Comparison of ENCODE assay signal across 8 mouse cellular contexts in the genomic region with DNA sequence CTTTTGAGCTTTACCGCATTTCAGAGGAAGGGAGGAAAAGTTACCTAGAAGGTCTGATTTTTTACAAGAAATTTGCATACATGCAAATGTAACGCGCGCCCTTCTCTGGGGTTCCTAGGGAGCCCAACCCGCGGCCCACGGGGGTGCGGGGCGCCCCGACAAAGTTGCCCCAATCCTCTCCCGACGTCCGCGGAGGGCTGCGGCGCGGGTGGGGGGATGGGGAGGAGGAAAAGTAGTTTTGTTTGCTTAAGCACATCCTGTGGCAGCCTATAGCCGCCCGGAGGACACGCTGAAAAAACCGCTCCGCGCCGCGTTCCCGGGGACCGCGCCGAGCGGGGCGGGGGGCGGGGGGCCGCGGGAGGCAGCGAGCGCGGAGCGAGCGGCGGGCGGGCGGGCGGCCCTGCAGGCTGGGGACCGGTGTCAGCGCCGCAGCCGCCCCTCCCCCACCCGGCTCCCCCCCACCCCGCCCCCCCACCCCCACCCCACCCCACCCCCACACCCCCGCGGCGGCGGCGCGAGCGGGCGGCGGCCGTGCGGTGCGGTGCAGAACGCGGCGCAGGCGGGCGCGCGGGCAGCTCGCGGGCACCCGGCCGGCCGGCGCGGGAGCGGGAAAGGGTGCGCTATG. TPM values are rescaled to one million over a fixed set of nuclear protein-coding genes. Genes with fewer than 3 reads are reported as not detected.
DNase-seq lines count a peak whose midpoint lies in the region; ATAC-seq lines count a peak whose summit lies in the region.

No protein-coding gene starts in this region.

- ATAC-seq in embryonic facial prominence, embryonic 12.5 days (ENCODE audit: insufficient number of reproducible peaks, insufficient read depth, low FRiP score, low TSS enrichment), result peak; percentile 12; the same call in 1 of the 2 replicates
- ATAC-seq in limb, embryonic 12.5 days (ENCODE audit: insufficient number of reproducible peaks, insufficient read depth, low FRiP score, low TSS enrichment, low read depth), result peak; percentile 33; the same call in 1 of the 2 replicates
- peak; percentile 40 for ATAC-seq in midbrain, embryonic 16.5 days
- ATAC-seq in monocyte, adult 5-6 weeks (replicated peaks; ENCODE audit: insufficient number of reproducible peaks, low FRiP score, low TSS enrichment, poor library complexity, severe bottlenecking), result no peak

- intact Hi-C loops in heart, postnatal 36 days (cut with DNase I), result loop anchor here (2.0 to 5.0 kb wide), 5 partner anchors 130 to 330 kb away; no protein-coding TSS in a partner anchor

- peaks cover 4% of the 10 kb centered on the region; the same call in 1 of the 2 replicates for H3K27me3 ChIP-seq in embryonic facial prominence, embryonic 12.5 days
- H3K27me3 ChIP-seq in limb, embryonic 12.5 days, result no peaks in the 10 kb centered on the region
- peaks cover 3% of the 10 kb centered on the region; the same call in 1 of the 2 replicates for H3K27me3 ChIP-seq in midbrain, embryonic 16.5 days (ENCODE audit: control insufficient read depth, insufficient read depth, low read depth, low read length)

- peak overlapping the region; percentile 95 for H3K27ac ChIP-seq in embryonic facial prominence, embryonic 12.5 days
- H3K27ac ChIP-seq in limb, embryonic 12.5 days, result peak overlapping the region; percentile 99
- H3K27ac ChIP-seq in midbrain, embryonic 16.5 days (ENCODE audit: low read length), result peak overlapping the region; percentile 86

- H3K9me3 ChIP-seq in embryonic facial prominence, embryonic 12.5 days, result no peaks in the 10 kb centered on the region
- H3K9me3 ChIP-seq in limb, embryonic 12.5 days, result no peaks in the 10 kb centered on the region
- H3K9me3 ChIP-seq in midbrain, embryonic 16.5 days (replicated peaks; ENCODE audit: control insufficient read depth, low read length, poor library complexity, severe bottlenecking), result no peaks in the 10 kb centered on the region

- under 1% methylated on average over 66 of the region's 77 CpGs for WGBS in embryonic facial prominence, embryonic 12.5 days
- WGBS in limb, embryonic 12.5 days, result under 1% methylated on average over 66 of the region's 77 CpGs
- WGBS in midbrain, embryonic 16.5 days, result 1% methylated on average over 21 of the region's 77 CpGs

- peak overlapping the region; percentile 96 for H3K4me3 ChIP-seq in embryonic facial prominence, embryonic 12.5 days
- H3K4me3 ChIP-seq in limb, embryonic 12.5 days (replicated peaks), result peak overlapping the region; percentile 96
- peak overlapping the region; percentile 79 for H3K4me3 ChIP-seq in midbrain, embryonic 16.5 days (ENCODE audit: low read depth, low read length)

- H3K9ac ChIP-seq in embryonic facial prominence, embryonic 12.5 days, result peak overlapping the region; percentile 99
- peak overlapping the region; percentile 100 for H3K9ac ChIP-seq in limb, embryonic 12.5 days (replicated peaks)
- H3K9ac ChIP-seq in midbrain, embryonic 16.5 days (ENCODE audit: low read depth, low read length), result peak overlapping the region; percentile 83

- peak; percentile 55 to 63 for DNase-seq in B cell, adult 2 months
- DNase-seq in NIH3T3 (ENCODE audit: low read depth), result peak; percentile 71
- peak; percentile 68 to 81 for DNase-seq in heart, postnatal 36 days
- DNase-seq in thymus, adult 18-20 months, result peak; percentile 34 to 48

- H3K4me2 ChIP-seq in embryonic facial prominence, embryonic 12.5 days (replicated peaks), result peak overlapping the region; percentile 77
- peak overlapping the region; percentile 83 for H3K4me2 ChIP-seq in limb, embryonic 12.5 days
- H3K4me2 ChIP-seq in midbrain, embryonic 16.5 days (ENCODE audit: low read length), result peak overlapping the region; percentile 95

- no peaks in the 10 kb centered on the region for H3K36me3 ChIP-seq in embryonic facial prominence, embryonic 12.5 days
- H3K36me3 ChIP-seq in limb, embryonic 12.5 days, result no peaks in the 10 kb centered on the region
- H3K36me3 ChIP-seq in midbrain, embryonic 16.5 days (ENCODE audit: control insufficient read depth, insufficient read depth, low read length), result no peaks in the 10 kb centered on the region

- H3K4me1 ChIP-seq in embryonic facial prominence, embryonic 12.5 days, result peaks cover 20% of the 10 kb centered on the region
- H3K4me1 ChIP-seq in limb, embryonic 12.5 days (replicated peaks), result peaks cover 40% of the 10 kb centered on the region
- peaks cover 6% of the 10 kb centered on the region; the same call in 1 of the 2 replicates for H3K4me1 ChIP-seq in midbrain, embryonic 16.5 days (ENCODE audit: control insufficient read depth, insufficient read depth, low read length)

RNA-seq across cellular contexts. Expression of gene E130114P18Rik, which starts 0.7 kb away (rescaled TPM):
- polyA plus RNA-seq in embryonic facial prominence, embryonic 12.5 days (2016; fragmentation: Nextera tagmentation; extraction: Ambion mirVana), result 7.5 and 8.7 TPM in 2 replicates
- under 1 TPM in 1 of 2 experiments, not detected in 1; 0.28 TPM for total RNA-seq in heart, postnatal 36 days (2021)
- polyA plus RNA-seq in limb, embryonic 12.5 days (2016; fragmentation: Nextera tagmentation; extraction: Ambion mirVana), result 5.4 and 6.4 TPM in 2 replicates
- 11.6 and 12.1 TPM in 2 replicates for polyA plus RNA-seq in midbrain, embryonic 16.5 days (2015; fragmentation: Nextera tagmentation; extraction: Ambion mirVana)
- not detected in 3 replicates for total RNA-seq in monocyte, adult 5-6 weeks (2017)

RNA-seq across cellular contexts. Expression of gene Nfia, which starts 4.7 kb away (rescaled TPM):
- 51.0 and 51.5 TPM in 2 replicates for polyA plus RNA-seq in embryonic facial prominence, embryonic 12.5 days (2016; fragmentation: Nextera tagmentation; extraction: Ambion mirVana)
- total RNA-seq in heart, postnatal 36 days (2021), result 100 to 1,000 TPM; 128 to 149 TPM
- polyA plus RNA-seq in limb, embryonic 12.5 days (2016; fragmentation: Nextera tagmentation; extraction: Ambion mirVana), result 53.9 and 56.7 TPM in 2 replicates
- polyA plus RNA-seq in midbrain, embryonic 16.5 days (2015; fragmentation: Nextera tagmentation; extraction: Ambion mirVana), result 25.8 and 26.6 TPM in 2 replicates
- 0.67 to 2.1 TPM (median 0.75 TPM) in 3 replicates for total RNA-seq in monocyte, adult 5-6 weeks (2017)
